Mouse (Mus musculus) midbrain, embryonic 11.5 days (tissue): Measurements from ENCODE around the gene Tns3. TPM values are rescaled to one million over a fixed set of nuclear protein-coding genes. Genes with fewer than 3 reads are reported as not detected.

Source experiments
- ATAC-seq: fragments of 200-750 bp; cut with Nextera tagmentation; 2 replicates; pipeline ENCODE4 v1.8.0; 2017; ENCODE audit warnings: moderate TSS enrichment, moderate library complexity; ENCODE audit not compliant: low FRiP score
- DNase-seq: peaks from one replicate; pipeline ENCODE4 v3.0.0; 2015; ENCODE audit warnings: low spot score; ENCODE audit errors: missing footprints
- H3K27ac ChIP-seq: fragments of 300-500 bp; sonication (generic); 2 replicates; pipeline ENCODE4 v1.5.1; 2014; ENCODE audit warnings: low read depth, low read length
- H3K27me3 ChIP-seq: fragments of 300-500 bp; sonication (generic); 2 replicates; pipeline ENCODE4 v1.6.1; 2014; ENCODE audit warnings: mild to moderate bottlenecking, low read length, moderate library complexity, mixed read lengths; ENCODE audit not compliant: control insufficient read depth, insufficient read depth
- H3K36me3 ChIP-seq: fragments of 300-500 bp; sonication (generic); 2 replicates; pipeline ENCODE4 v1.6.1; 2014; ENCODE audit warnings: mild to moderate bottlenecking, low read length, moderate library complexity, mixed read lengths; ENCODE audit not compliant: control insufficient read depth, insufficient read depth
- H3K4me1 ChIP-seq: fragments of 300-500 bp; sonication (generic); 2 replicates; pipeline ENCODE4 v1.6.1; 2014; ENCODE audit warnings: low read length; ENCODE audit not compliant: control insufficient read depth, insufficient read depth
- H3K4me2 ChIP-seq: fragments of 300-500 bp; sonication (generic); 2 replicates; pipeline ENCODE4 v1.6.1; 2014; ENCODE audit warnings: mild to moderate bottlenecking, moderate library complexity
- H3K4me3 ChIP-seq: fragments of 300-500 bp; sonication (generic); 2 replicates; pipeline ENCODE4 v1.5.1; 2014; ENCODE audit warnings: low read depth, low read length
- H3K9ac ChIP-seq: fragments of 300-500 bp; sonication (generic); 2 replicates; pipeline ENCODE4 v1.6.1; 2014; ENCODE audit warnings: low read length
- H3K9me3 ChIP-seq: fragments of 300-500 bp; sonication (generic); 2 replicates; pipeline ENCODE4 v1.6.1; 2016; ENCODE audit warnings: low read length; ENCODE audit not compliant: control insufficient read depth
- WGBS: fragments of 180-500 bp; shearing (Covaris S2); extraction: QIAGEN DNeasy Blood & Tissue Kit; methylation state at CpG from one replicate; pipeline ENCODE4 v1.1.7; 2014; 5-methylcytosine and 5-hydroxymethylcytosine counted together
- polyA plus RNA-seq: library from polyadenylated mRNA; unstranded; fragments of >200 nt; fragmentation: Nextera tagmentation; extraction: Ambion mirVana; gene quantifications from 2 replicates; pipeline ENCODE4 v1.2.1, GENCODE M21; 2014

The Tns3 gene
- polyA plus RNA-seq, 1 experiment from 2014 or later, result 5.0 TPM

DNA sequence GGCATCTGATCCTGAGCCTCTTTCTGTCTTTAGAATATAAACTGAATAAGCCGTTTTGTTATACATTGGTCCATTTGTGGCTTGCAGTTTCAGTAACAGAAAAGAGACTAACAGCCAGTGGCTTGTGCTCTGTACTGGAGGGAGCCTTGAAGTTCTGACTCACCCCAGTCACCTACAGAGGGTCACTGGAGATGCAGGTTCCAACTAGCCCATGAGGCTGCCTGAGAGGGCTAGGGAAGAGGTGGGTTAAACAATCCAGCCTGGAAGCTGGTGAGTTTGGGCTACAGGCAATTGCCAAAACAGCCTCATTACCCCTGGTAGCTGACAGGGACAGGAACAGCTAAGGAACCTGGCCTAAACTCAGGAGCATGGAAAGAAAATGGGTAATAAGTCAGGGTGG lies 21.7 kb upstream of the Tns3 start:
- Histone ChIP-seq H3K36me3 (no peaks in the 10 kb centered on the region), H3K4me1 (peaks cover 2% of the 10 kb centered on the region; the same call in 1 of the 2 replicates), H3K9me3 (no peaks in the 10 kb centered on the region), H3K27ac (no peak overlapping the region), H3K4me3 (no peak overlapping the region), H3K4me2 (no peak overlapping the region), H3K9ac (no peak overlapping the region), H3K27me3 (no peaks in the 10 kb centered on the region)
- ATAC-seq (no peak), DNase-seq (no peak)
- 87% methylated on average over 1 of the region's 1 CpGs for WGBS

- 70% methylated on average over 3 of the region's 3 CpGs for WGBS
- no peak for ATAC-seq
- no peaks in the 10 kb centered on the region for H3K4me1 ChIP-seq
Observed at GRCm38 (mm10) chr11:8685195-8685594, 20.9 kb upstream of the Tns3 start.

DNA sequence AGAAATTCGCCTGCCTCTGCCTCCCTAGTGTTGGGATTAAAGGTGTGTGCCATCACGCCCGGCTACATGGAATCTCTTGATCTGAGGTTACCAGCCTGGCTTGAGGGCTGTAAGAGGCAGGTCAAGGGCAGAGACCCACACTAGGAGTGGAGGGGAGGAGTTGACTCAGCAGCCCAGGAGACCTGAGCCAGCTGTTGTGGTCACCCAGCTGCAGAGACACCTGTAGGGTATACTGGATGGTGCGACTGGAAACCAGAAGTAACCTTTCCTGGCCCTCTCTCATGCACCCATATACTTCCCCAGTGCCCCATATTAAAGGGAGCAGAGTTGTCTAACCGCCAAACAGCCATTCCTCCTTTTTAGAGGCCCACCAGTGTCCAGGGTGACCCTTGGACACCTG lies 19.9 kb upstream of the Tns3 start:
- no peak overlapping the region for H3K9ac ChIP-seq
- H3K4me1 ChIP-seq, result no peaks in the 10 kb centered on the region
- DNase-seq (no peak), ATAC-seq (no peak)
- H3K36me3 ChIP-seq, result no peaks in the 10 kb centered on the region
- no peak overlapping the region for H3K4me2 ChIP-seq
- H3K9me3 ChIP-seq, result no peaks in the 10 kb centered on the region
- no peak overlapping the region for H3K4me3 ChIP-seq
- 92% methylated on average over 5 of the region's 5 CpGs for WGBS
- no peak overlapping the region for H3K27ac ChIP-seq
- H3K27me3 ChIP-seq, result no peaks in the 10 kb centered on the region

More at GRCm38 (mm10) chr11:8685195-8685594, 20.9 kb upstream of the Tns3 start:
- no peak overlapping the region for H3K9ac ChIP-seq
- no peak overlapping the region for H3K4me3 ChIP-seq
- H3K27me3 ChIP-seq, result no peaks in the 10 kb centered on the region
- H3K36me3 ChIP-seq, result no peaks in the 10 kb centered on the region
- H3K27ac ChIP-seq, result no peak overlapping the region
- no peak overlapping the region for H3K4me2 ChIP-seq
- DNase-seq, result no peak
- H3K9me3 ChIP-seq, result no peaks in the 10 kb centered on the region

DNA sequence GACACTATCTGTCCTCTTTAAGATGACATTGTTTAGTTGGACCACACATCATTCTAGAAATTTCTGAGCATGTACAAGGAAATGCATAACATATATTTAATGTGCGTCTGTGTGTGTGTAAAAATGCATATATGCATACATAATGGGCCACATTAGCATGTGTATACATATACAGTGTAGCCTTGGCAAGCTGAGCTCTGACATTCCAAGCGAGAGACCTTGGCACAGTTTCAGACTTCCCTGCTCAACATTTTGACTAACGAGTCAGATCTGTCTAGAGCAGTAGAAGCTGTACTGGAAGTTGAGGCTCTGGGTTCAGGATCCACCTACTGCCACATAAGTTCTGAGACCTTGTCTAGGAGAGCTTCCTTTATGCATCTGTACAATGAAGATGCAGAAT lies 17.0 kb upstream of the Tns3 start:
- WGBS, result 90% methylated on average over 3 of the region's 3 CpGs
- Histone ChIP-seq H3K27me3 (no peaks in the 10 kb centered on the region), H3K36me3 (no peaks in the 10 kb centered on the region), H3K27ac (no peak overlapping the region), H3K4me1 (no peaks in the 10 kb centered on the region), H3K4me3 (no peak overlapping the region), H3K9me3 (no peaks in the 10 kb centered on the region), H3K4me2 (no peak overlapping the region), H3K9ac (no peak overlapping the region)
- no peak for DNase-seq
- no peak for ATAC-seq

DNA sequence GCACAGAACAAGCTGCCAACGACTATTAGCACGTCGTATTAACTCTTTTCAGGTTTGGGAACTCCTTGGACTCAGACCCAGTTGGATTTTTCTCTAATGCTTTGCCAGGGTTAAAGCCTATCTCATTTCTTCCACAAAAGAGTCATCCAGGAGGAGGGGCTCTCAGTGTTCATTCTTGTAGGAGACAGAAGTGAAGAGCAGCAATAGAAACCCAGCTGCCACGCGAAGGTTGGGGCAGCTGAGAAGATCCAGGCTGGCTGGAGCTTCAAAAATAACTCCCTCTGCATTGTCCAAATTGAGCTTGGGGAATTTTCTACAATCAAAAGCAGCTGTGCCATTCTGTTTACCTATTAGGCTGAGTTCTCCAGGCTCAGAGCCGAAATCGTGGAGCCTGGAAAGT lies 16.3 kb upstream of the Tns3 start:
- DNase-seq, result no peak
- no peak for ATAC-seq

DNA sequence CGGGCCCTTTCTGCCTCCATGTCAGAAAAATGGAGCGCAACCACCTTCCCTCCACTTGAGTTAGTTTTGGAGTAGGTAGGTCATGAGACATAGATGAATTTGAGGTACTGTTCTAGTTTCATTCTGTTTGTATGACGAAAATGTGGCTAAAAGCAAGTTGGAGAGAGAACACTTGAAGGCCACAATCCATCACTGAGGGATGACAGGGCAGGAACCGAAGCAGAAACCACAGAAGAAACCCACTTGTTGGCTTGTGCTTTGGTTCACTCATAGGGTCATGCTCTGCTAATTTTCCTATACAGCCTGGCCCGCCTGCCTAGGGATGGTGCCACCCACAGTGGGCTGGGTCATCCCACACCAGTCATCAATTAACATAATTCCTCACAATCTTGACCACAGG lies 14.9 kb upstream of the Tns3 start:
- 92% methylated on average over 5 of the region's 5 CpGs for WGBS
- no peak for ATAC-seq
- Histone ChIP-seq H3K27me3 (no peaks in the 10 kb centered on the region), H3K36me3 (no peaks in the 10 kb centered on the region), H3K27ac (no peak overlapping the region), H3K9ac (no peak overlapping the region), H3K4me3 (no peak overlapping the region), H3K4me2 (no peak overlapping the region), H3K4me1 (no peaks in the 10 kb centered on the region), H3K9me3 (no peaks in the 10 kb centered on the region)
- DNase-seq, result no peak

More for the DNA sequence above, 16.3 kb upstream of the Tns3 start:
- Histone ChIP-seq H3K36me3 (no peaks in the 10 kb centered on the region), H3K9ac (no peak overlapping the region), H3K4me3 (no peak overlapping the region), H3K27ac (no peak overlapping the region), H3K9me3 (no peaks in the 10 kb centered on the region), H3K4me2 (no peak overlapping the region), H3K27me3 (no peaks in the 10 kb centered on the region), H3K4me1 (no peaks in the 10 kb centered on the region)
- 56% methylated on average over 7 of the region's 7 CpGs for WGBS

DNA sequence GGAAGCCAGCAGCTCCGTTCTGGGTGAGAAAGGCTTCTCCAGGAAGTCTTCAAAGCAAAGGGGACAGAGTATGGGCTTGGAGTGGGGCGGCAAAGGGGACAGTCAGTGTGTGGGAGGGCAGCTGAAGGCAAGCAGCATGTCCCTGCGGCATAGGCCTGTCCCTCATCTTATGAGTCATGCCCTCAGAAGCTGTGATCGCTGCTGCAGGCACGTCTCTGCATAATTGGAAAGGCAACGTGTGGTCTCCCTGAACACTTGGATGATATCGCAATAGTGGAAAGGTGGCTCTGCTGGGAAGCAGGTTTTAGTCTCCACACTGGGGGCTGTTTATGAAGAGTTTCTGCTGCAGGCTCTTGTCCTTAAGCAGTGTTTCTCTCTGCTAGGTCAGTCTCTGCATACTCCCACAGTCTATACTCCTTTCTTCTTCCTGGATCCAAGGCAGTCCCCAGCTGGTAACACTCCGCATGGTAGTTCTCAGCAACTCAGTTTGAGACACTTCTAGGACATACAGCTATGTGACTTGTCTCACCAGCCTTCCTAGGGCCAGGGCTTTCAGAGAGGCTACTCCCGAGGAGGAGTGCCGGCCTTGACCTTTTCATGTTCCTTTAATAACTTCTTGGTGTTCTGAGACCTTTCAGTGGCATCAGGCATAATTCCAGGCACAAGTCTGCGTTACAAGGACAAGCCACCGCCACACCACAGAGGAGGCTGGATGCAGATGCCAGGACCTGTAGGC lies 14.1 kb upstream of the Tns3 start:
- no peaks in the 10 kb centered on the region for H3K36me3 ChIP-seq
- H3K9me3 ChIP-seq, result no peaks in the 10 kb centered on the region
- no peak for DNase-seq
- H3K4me1 ChIP-seq, result no peaks in the 10 kb centered on the region
- H3K9ac ChIP-seq, result no peak overlapping the region
- no peak overlapping the region for H3K27ac ChIP-seq
- no peak overlapping the region for H3K4me3 ChIP-seq
- no peak for ATAC-seq
- no peak overlapping the region for H3K4me2 ChIP-seq
- 87% methylated on average over 12 of the region's 12 CpGs for WGBS
- no peaks in the 10 kb centered on the region for H3K27me3 ChIP-seq

DNA sequence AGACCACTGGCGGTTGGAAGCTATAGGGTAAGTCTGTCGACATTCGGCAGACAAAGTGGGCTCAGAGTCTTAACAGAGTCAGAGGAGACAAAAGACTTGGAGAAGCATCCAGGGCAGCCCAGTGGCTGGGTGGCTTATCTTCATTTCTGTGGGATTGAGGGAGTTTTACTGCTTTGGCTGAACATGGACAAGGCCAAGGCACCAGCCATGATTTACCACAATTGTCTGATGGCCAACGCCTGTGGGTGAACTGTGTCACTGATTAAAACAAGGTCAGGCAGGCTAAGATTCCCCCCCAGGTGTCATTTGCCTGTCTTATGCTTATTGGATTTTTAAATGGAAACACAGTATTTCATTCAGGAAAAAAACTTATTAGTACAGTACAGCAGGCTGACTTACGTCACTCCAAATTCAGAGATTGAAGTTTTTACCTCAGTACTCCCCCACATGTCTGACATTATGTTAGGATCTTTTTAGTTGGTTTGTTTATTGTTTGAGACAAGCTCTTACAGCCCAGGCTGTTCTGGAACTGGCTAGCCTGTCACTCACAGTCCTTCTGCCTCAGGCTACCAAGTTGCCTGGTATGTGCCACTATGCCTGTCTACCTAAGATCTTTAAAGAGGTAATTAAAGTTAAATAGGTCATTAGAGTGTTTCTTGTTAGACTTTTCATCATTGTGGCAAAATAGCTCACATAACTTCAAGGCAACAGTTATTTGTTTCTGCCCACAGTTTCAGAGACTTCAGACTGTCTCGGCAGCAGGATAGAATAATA lies 11.6 kb upstream of the Tns3 start:
- no peaks in the 10 kb centered on the region for H3K9me3 ChIP-seq
- no peaks in the 10 kb centered on the region for H3K4me1 ChIP-seq
- H3K9ac ChIP-seq, result no peak overlapping the region
- no peak for ATAC-seq
- no peak overlapping the region for H3K4me2 ChIP-seq
- no peak for DNase-seq
- no peak overlapping the region for H3K27ac ChIP-seq
- no peak overlapping the region for H3K4me3 ChIP-seq
- H3K36me3 ChIP-seq, result no peaks in the 10 kb centered on the region
- 86% methylated on average over 6 of the region's 6 CpGs for WGBS
- no peaks in the 10 kb centered on the region for H3K27me3 ChIP-seq

DNA sequence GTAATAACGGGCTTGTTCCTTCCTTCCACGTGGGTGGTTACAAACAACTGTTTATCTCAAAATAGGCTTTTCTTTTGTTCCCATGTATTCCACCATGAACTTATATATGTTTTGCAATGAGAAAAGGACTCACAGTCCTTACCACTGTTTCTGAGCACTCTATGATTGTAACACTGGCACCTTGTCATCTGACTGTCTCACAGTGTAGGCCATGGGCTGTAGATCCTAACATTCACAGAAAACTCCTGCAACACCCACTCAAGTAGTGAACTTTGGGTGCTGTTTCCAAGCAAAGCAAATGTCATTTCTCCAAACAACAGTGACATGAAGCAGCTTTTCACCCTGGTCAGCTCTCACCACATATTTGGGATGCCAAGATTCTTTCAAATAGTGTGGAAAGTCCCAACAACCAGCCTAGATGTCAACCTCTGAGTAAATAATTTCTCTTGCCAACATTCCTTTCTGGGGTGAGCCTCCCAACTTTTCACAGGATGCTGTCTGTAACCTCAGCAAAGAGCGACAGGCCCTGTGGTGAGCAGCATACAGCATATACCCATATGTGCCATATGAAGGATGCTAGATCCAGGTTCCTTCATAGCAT lies 10.3 kb upstream of the Tns3 start:
- ATAC-seq (no peak), DNase-seq (no peak)
- Histone ChIP-seq H3K4me3 (no peak overlapping the region), H3K9me3 (no peaks in the 10 kb centered on the region), H3K36me3 (no peaks in the 10 kb centered on the region), H3K27me3 (no peaks in the 10 kb centered on the region), H3K9ac (no peak overlapping the region), H3K4me1 (no peaks in the 10 kb centered on the region), H3K4me2 (no peak overlapping the region), H3K27ac (no peak overlapping the region)
- WGBS, result 85% methylated on average over 3 of the region's 3 CpGs
